Mouse (Mus musculus): Measurements from ENCODE around the gene Gm10197.

GRCm38 (mm10) chr19:53366057-53366775 lies 5.3 kb downstream of the Gm10197 start:
- no peak for TF ChIP-seq POLR2A (IDR thresholded peaks at IDR 0.05; ENCODE audit: borderline replicate concordance, control insufficient read depth, low read depth, low read length)
- no peak for TF ChIP-seq CTCF (IDR thresholded peaks at IDR 0.05; ENCODE audit: control insufficient read depth, insufficient read depth, low read length)
